Mouse (Mus musculus): ENCODE data around the gene Casp6.

Gene Casp6

GRCm38 (mm10) chr3:129901271-129901809, at the start of gene Casp6:
Gene Casp6, plus strand, starts transcription at chr3:129901425.
- DNase-seq (ENCODE audit: low spot score in 2 of 2), result peak; percentile 77 to 85

GRCm38 (mm10) chr3:129862592-129862991, 38.6 kb upstream of the Casp6 start:
- DNase-seq (ENCODE audit: low spot score in 2 of 2), result no peak

- DNase-seq (ENCODE audit: low spot score in 2 of 2), result peak in 1 of 2 experiments; percentile 56
Measured at GRCm38 (mm10) chr3:129863698-129864097, 37.5 kb upstream of the Casp6 start.

GRCm38 (mm10) chr3:129877327-129877726, 23.9 kb upstream of the Casp6 start:
- DNase-seq (ENCODE audit: low spot score in 2 of 2), result no peak

- peak; percentile 81 to 89 for DNase-seq (ENCODE audit: low spot score in 2 of 2)
Measured at GRCm38 (mm10) chr3:129878405-129879021, 22.7 kb upstream of the Casp6 start, which contains the start of gene Pla2g12a. Gene Pla2g12a, plus strand, starts transcription at chr3:129878606.

GRCm38 (mm10) chr3:129879131-129879757, 22.0 kb upstream of the Casp6 start:
- DNase-seq (ENCODE audit: low spot score in 2 of 2), result peak in 1 of 2 experiments; percentile 20

- no peak for DNase-seq (ENCODE audit: low spot score in 2 of 2)
Measured at GRCm38 (mm10) chr3:129879913-129880312, 21.3 kb upstream of the Casp6 start.

GRCm38 (mm10) chr3:129880925-129881593, 20.2 kb upstream of the Casp6 start:
- peak; percentile 32 to 41 for DNase-seq (ENCODE audit: low spot score in 2 of 2)

- no peak for DNase-seq (ENCODE audit: low spot score in 2 of 2)
Measured at GRCm38 (mm10) chr3:129885577-129885976, 15.6 kb upstream of the Casp6 start.

- no peak for DNase-seq (ENCODE audit: low spot score in 2 of 2)
Measured at GRCm38 (mm10) chr3:129886430-129886829, 14.8 kb upstream of the Casp6 start.

GRCm38 (mm10) chr3:129887779-129888517, 13.3 kb upstream of the Casp6 start:
- DNase-seq (ENCODE audit: low spot score in 2 of 2), result no peak

- DNase-seq (ENCODE audit: low spot score in 2 of 2), result no peak
Measured at GRCm38 (mm10) chr3:129892003-129892402, 9.2 kb upstream of the Casp6 start.

- DNase-seq (ENCODE audit: low spot score in 2 of 2), result no peak
Measured at GRCm38 (mm10) chr3:129893143-129893542, 8.1 kb upstream of the Casp6 start.

- DNase-seq (ENCODE audit: low spot score in 2 of 2), result no peak
Measured at GRCm38 (mm10) chr3:129896591-129896990, 4.6 kb upstream of the Casp6 start.

GRCm38 (mm10) chr3:129898886-129899285, 2.3 kb upstream of the Casp6 start:
- DNase-seq (ENCODE audit: low spot score in 2 of 2), result no peak

- DNase-seq (ENCODE audit: low spot score in 2 of 2), result no peak
Measured at GRCm38 (mm10) chr3:129903369-129903768, 2.1 kb downstream of the Casp6 start.

- DNase-seq (ENCODE audit: low spot score in 2 of 2), result no peak
Measured at GRCm38 (mm10) chr3:129903866-129904265, 2.6 kb downstream of the Casp6 start.

- peak in 1 of 2 experiments; percentile 17 for DNase-seq (ENCODE audit: low spot score in 2 of 2)
Measured at GRCm38 (mm10) chr3:129904381-129905132, 3.3 kb downstream of the Casp6 start.

GRCm38 (mm10) chr3:129912025-129912424, 10.8 kb downstream of the Casp6 start:
- no peak for DNase-seq (ENCODE audit: low spot score in 2 of 2)

GRCm38 (mm10) chr3:129913241-129913640, 12.0 kb downstream of the Casp6 start:
- no peak for DNase-seq (ENCODE audit: low spot score in 2 of 2)

- DNase-seq (ENCODE audit: low spot score in 2 of 2), result no peak
Measured at GRCm38 (mm10) chr3:129917424-129917823, 16.2 kb downstream of the Casp6 start.
